Mouse (Mus musculus) liver, embryonic 12.5 days (tissue): Measurements from ENCODE around the gene Prss16. TPM values are rescaled to one million over a fixed set of nuclear protein-coding genes. Genes with fewer than 3 reads are reported as not detected.
A peak's percentile ranks its signal among the peaks of the same experiment; 100 is the strongest.
"Not testable (repeated sequence)": the region's sequence is repeated elsewhere in the genome, so short reads cannot be mapped to it uniquely, and the experiment has no call there.

ENCODE experiments used
- ATAC-seq: fragments of 200-750 bp; cut with Nextera tagmentation; 2 replicates; pipeline ENCODE4 v1.8.0; 2017; ENCODE audit warnings: moderate number of reproducible peaks, mild to moderate bottlenecking, moderate library complexity
- H3K27ac ChIP-seq: fragments of 300-500 bp; sonication (generic); 2 replicates; pipeline ENCODE4 v1.5.1; 2016; ENCODE audit warnings: mild to moderate bottlenecking
- H3K27me3 ChIP-seq: fragments of 300-500 bp; sonication (generic); replicated peaks from 2 replicates; pipeline ENCODE4 v1.6.1; 2016; ENCODE audit warnings: mild to moderate bottlenecking, moderate library complexity
- H3K36me3 ChIP-seq: fragments of 300-500 bp; sonication (generic); 2 replicates; pipeline ENCODE4 v1.6.1; 2016; ENCODE audit warnings: mild to moderate bottlenecking, moderate library complexity
- H3K4me1 ChIP-seq: fragments of 300-500 bp; sonication (generic); 2 replicates; pipeline ENCODE4 v1.6.1; 2016
- H3K4me2 ChIP-seq: fragments of 300-500 bp; sonication (generic); 2 replicates; pipeline ENCODE4 v1.6.1; 2016; ENCODE audit warnings: mild to moderate bottlenecking, moderate library complexity
- H3K4me3 ChIP-seq: fragments of 300-500 bp; sonication (generic); 2 replicates; pipeline ENCODE4 v1.5.1; 2016; ENCODE audit warnings: mild to moderate bottlenecking, moderate library complexity
- H3K9ac ChIP-seq: fragments of 300-500 bp; sonication (generic); 2 replicates; pipeline ENCODE4 v1.6.1; 2016; ENCODE audit warnings: mild to moderate bottlenecking, moderate library complexity
- H3K9me3 ChIP-seq: fragments of 300-500 bp; sonication (generic); replicated peaks from 2 replicates; pipeline ENCODE4 v1.6.1; 2016; ENCODE audit warnings: mild to moderate bottlenecking, moderate library complexity
- WGBS: fragments of 180-500 bp; shearing (Covaris S2); methylation state at CpG from one replicate; pipeline ENCODE4 v1.1.7; 2016; ENCODE audit not compliant: insufficient replicate concordance; 5-methylcytosine and 5-hydroxymethylcytosine counted together
- polyA plus RNA-seq: library from polyadenylated mRNA; unstranded; fragments of >200 nt; fragmentation: Nextera tagmentation; extraction: Ambion mirVana; gene quantifications from 2 replicates; pipeline ENCODE4 v1.2.1, GENCODE M21; 2016

Gene Prss16
- 0.22 and 0.33 TPM in 2 replicates for polyA plus RNA-seq

- H3K27ac ChIP-seq: no peak within 1 kb of the TSS
- H3K4me3 ChIP-seq: no peak within 1 kb of the TSS
- no peak within 1 kb of the TSS for H3K4me2 ChIP-seq
- no peaks in the 10 kb centered on the region for H3K36me3 ChIP-seq
- 25% methylated on average over 7 of the region's 7 CpGs for WGBS
- H3K27me3 ChIP-seq: peaks cover 95% of the 10 kb centered on the region
- H3K9ac ChIP-seq: no peak within 1 kb of the TSS
- H3K9me3 ChIP-seq: no peaks in the 10 kb centered on the region
- no peak for ATAC-seq
- H3K4me1 ChIP-seq: peaks cover 35% of the 10 kb centered on the region
Observed at GRCm38 (mm10) chr13:22009642-22010041, at the start of gene Prss16. Prss16 (minus strand) TSS chr13:22009742.

DNA sequence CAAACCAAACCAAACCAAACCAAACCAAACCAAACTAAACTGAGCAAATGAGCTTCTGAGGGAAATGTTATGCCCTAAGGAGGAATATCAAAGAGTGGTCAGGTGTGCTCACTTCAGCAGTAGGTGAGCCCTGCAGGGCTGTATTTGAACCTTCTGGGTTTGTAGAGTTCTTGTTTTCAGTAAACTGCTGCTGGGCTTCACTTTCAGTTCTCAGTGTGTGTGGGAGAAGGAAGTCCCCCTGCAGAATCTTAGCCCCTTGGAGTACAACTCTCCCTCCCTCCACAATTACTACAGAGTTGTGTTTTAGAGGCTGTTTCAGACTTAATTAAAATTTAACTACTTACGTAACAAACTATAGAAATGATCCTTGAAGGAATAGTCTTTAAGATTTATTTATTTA is 44.2 kb upstream of the Prss16 start:
- Histone ChIP-seq H3K27me3 (no peaks in the 10 kb centered on the region), H3K27ac (no peak overlapping the region), H3K36me3 (no peaks in the 10 kb centered on the region), H3K9me3 (no peaks in the 10 kb centered on the region), H3K4me3 (no peak overlapping the region), H3K4me2 (no peak overlapping the region), H3K9ac (no peak overlapping the region), H3K4me1 (peaks cover 22% of the 10 kb centered on the region)
- 73% methylated on average over 1 of the region's 1 CpGs for WGBS
- ATAC-seq: no peak

DNA sequence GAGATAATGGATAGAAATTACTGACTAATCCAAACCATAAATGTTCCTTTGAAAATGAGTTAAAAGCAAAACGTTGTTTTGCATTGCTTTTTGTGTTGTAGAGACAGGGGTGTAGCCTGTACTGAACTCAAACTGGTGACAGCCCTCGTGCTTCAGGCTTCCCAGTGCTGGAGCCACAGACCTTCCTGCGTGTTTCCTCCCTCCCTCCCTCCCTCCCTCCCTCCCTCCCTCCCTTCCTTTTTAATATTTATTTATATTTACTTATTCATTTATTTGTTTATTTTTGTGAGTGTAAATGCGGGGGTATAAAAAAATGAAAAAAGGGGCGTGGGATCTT is 41.9 kb upstream of the Prss16 start:
- H3K9ac ChIP-seq: peak overlapping the region; percentile 73
- H3K9me3 ChIP-seq: no peaks in the 10 kb centered on the region
- WGBS: 14% methylated on average over 5 of the region's 5 CpGs
- peaks cover 26% of the 10 kb centered on the region for H3K4me1 ChIP-seq
- peak overlapping the region; percentile 88 for H3K4me2 ChIP-seq
- H3K4me3 ChIP-seq: peak overlapping the region; percentile 66
- H3K27me3 ChIP-seq: no peaks in the 10 kb centered on the region
- no peak for ATAC-seq
- H3K27ac ChIP-seq: peak overlapping the region; percentile 80; the same call in 1 of the 2 replicates
- no peaks in the 10 kb centered on the region for H3K36me3 ChIP-seq

GRCm38 (mm10) chr13:22050591-22051522 is 41.3 kb upstream of the Prss16 start:
- Histone ChIP-seq H3K27me3 (no peaks in the 10 kb centered on the region), H3K36me3 (no peaks in the 10 kb centered on the region), H3K9ac (peak overlapping the region; percentile 73), H3K9me3 (no peaks in the 10 kb centered on the region), H3K27ac (peak overlapping the region; percentile 80), H3K4me2 (peak overlapping the region; percentile 88), H3K4me1 (peaks cover 30% of the 10 kb centered on the region), H3K4me3 (peak overlapping the region; percentile 66)
- WGBS: under 1% methylated on average over 52 of the region's 52 CpGs
- ATAC-seq: peak; percentile 96

DNA sequence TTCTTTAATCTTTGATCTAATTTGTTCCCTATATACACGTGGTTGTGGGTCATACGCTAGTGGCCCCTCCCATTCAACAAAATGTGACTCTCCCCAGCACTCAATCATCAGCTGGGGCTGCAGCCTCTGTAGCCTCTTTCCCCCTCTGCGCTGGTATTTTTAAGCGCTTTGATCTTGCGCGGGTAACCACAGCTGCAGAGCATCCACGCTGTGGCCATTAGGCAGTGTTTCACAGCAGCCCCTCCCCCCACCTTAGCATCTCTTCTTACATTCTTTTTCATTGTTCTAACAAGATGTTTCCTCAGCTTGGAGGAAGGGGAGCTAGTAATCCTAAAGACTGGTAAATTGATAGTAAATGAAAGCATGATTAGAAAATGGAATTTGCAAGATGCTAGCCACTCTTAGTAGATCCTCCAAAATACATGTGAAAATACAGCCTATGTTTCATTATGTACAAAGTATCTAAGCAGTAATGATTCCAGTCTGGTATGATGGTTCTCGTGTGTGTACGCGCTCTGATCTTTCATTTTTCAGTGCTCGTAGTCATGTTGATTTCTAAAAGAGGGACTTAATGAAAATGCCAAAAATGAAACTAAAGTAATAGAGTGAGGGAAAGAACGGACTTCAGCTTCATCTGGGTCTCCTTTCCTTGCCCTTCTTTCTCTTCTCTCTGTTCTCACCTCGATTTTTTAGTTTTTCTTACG is 40.3 kb upstream of the Prss16 start:
- no peaks in the 10 kb centered on the region for H3K9me3 ChIP-seq
- ATAC-seq: 0 out of 2 replicates have a peak, but pooled peaks have one; percentile 13
- peak overlapping the region; percentile 66 for H3K4me3 ChIP-seq
- H3K27ac ChIP-seq: peak overlapping the region; percentile 80
- peaks cover 39% of the 10 kb centered on the region for H3K4me1 ChIP-seq
- peak overlapping the region; percentile 73 for H3K9ac ChIP-seq
- no peaks in the 10 kb centered on the region for H3K36me3 ChIP-seq
- 2% methylated on average over 14 of the region's 14 CpGs for WGBS
- no peaks in the 10 kb centered on the region for H3K27me3 ChIP-seq
- peak overlapping the region; percentile 88 for H3K4me2 ChIP-seq

DNA sequence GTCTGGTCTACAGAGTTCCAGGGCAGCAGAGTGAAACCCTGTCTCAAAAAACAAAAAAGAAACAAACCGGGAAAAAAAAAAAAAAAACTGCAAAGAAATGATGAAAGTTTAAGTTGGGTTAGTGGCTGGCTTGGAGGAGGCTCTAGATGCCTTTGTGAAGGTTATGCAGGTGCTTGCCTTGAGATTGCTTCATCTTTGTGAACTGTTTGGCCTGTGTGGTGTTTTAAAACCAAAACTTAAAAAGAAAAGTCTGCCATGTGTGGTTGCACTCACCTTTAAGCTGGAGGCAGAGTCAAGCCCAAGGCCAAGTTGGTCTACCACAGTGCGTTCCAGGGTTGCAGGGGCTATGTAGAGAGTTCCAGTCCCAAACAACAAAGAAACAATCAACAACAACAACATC is 39.5 kb upstream of the Prss16 start:
- Histone ChIP-seq H3K9ac (no peak overlapping the region), H3K4me3 (no peak overlapping the region), H3K27me3 (no peaks in the 10 kb centered on the region), H3K4me1 (peaks cover 46% of the 10 kb centered on the region), H3K27ac (no peak overlapping the region), H3K36me3 (no peaks in the 10 kb centered on the region), H3K9me3 (no peaks in the 10 kb centered on the region), H3K4me2 (peak overlapping the region; percentile 33)
- WGBS: 79% methylated on average over 2 of the region's 2 CpGs
- ATAC-seq: no peak

- WGBS: 33% methylated on average over 2 of the region's 2 CpGs
- Histone ChIP-seq H3K27ac (peak overlapping the region; percentile 96; the same call in 1 of the 2 replicates), H3K4me1 (peaks cover 42% of the 10 kb centered on the region), H3K4me3 (no peak overlapping the region), H3K27me3 (no peaks in the 10 kb centered on the region), H3K4me2 (peak overlapping the region; percentile 69), H3K9ac (peak overlapping the region; percentile 72; the same call in 1 of the 2 replicates), H3K9me3 (no peaks in the 10 kb centered on the region), H3K36me3 (no peaks in the 10 kb centered on the region)
- no peak for ATAC-seq
Observed at GRCm38 (mm10) chr13:22045311-22045710, 35.8 kb upstream of the Prss16 start.

DNA sequence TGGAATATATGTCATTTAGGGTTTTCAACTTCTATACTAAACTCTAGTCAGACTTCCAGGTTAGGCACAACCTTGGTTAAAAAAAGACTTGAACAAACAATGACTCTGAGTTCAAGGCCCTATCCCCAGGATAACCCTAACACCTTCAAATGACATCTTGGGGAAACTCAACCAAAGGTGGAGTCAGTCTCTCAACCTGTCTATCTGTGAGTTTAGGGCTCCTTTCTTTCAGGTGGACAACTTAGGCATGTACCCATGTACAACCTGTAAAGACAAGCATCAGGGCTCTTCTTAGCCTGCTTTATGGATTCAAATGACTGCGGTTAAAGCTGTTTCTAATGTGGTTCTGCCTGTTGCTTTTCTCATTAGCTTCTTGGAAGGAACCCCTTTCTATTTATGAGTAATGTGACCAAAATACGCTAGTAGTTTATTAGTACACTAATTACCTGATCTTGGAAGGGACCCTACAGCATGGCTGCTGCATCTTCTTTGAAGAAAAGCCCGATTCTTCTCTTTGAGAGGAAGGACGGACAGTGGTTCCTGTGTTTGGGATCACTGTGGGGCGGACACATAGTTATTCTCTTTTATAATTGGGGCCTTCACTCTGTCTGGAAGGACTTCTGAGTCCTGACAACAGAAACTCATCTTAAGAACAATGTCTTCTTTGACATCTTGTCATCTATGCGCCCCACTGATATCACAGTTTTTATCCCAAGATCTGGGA is 35.1 kb upstream of the Prss16 start:
- no peaks in the 10 kb centered on the region for H3K36me3 ChIP-seq
- no peaks in the 10 kb centered on the region for H3K9me3 ChIP-seq
- peak overlapping the region; percentile 72 for H3K9ac ChIP-seq
- H3K27ac ChIP-seq: peak overlapping the region; percentile 96
- peak overlapping the region; percentile 69 for H3K4me2 ChIP-seq
- no peak for ATAC-seq
- peaks cover 46% of the 10 kb centered on the region for H3K4me1 ChIP-seq
- H3K4me3 ChIP-seq: peak overlapping the region; percentile 51
- WGBS: 84% methylated on average over 6 of the region's 6 CpGs
- no peaks in the 10 kb centered on the region for H3K27me3 ChIP-seq

GRCm38 (mm10) chr13:22043503-22044431 is 34.2 kb upstream of the Prss16 start:
- Histone ChIP-seq H3K27ac (peak overlapping the region; percentile 96), H3K4me3 (peak overlapping the region; percentile 51), H3K9ac (peak overlapping the region; percentile 72), H3K36me3 (no peaks in the 10 kb centered on the region), H3K4me1 (peaks cover 47% of the 10 kb centered on the region), H3K4me2 (peak overlapping the region; percentile 69), H3K27me3 (no peaks in the 10 kb centered on the region), H3K9me3 (no peaks in the 10 kb centered on the region)
- ATAC-seq: peak; percentile 20
- 2% methylated on average over 14 of the region's 14 CpGs for WGBS

- Histone ChIP-seq H3K9ac (peak within 1 kb of the TSS; percentile 89), H3K4me3 (peak within 1 kb of the TSS; percentile 60), H3K4me2 (peak within 1 kb of the TSS; percentile 75), H3K27ac (peak within 1 kb of the TSS; percentile 98), H3K4me1 (peaks cover 51% of the 10 kb centered on the region)
- peak; percentile 83 for ATAC-seq
- H3K27me3 ChIP-seq, H3K36me3 ChIP-seq, H3K9me3 ChIP-seq: not testable (repeated sequence)
- under 1% methylated on average over 54 of the region's 80 CpGs for WGBS
Observed at GRCm38 (mm10) chr13:22042568-22043502, 33.3 kb upstream of the Prss16 start, which contains the start of the genes Hist1h2ag and Hist1h2bj. Hist1h2ag (minus strand) TSS chr13:22042944. Hist1h2bj (plus strand) TSS chr13:22043214.
